Mouse (Mus musculus) ES-CJ7 (cell line): ENCODE data around the gene Rnf207.

Experiments
- DNase-seq: peaks from one replicate; pipeline ENCODE4 v3.0.0; 2011; ENCODE audit warnings: low read depth, low spot score

Rnf207 gene

DNA sequence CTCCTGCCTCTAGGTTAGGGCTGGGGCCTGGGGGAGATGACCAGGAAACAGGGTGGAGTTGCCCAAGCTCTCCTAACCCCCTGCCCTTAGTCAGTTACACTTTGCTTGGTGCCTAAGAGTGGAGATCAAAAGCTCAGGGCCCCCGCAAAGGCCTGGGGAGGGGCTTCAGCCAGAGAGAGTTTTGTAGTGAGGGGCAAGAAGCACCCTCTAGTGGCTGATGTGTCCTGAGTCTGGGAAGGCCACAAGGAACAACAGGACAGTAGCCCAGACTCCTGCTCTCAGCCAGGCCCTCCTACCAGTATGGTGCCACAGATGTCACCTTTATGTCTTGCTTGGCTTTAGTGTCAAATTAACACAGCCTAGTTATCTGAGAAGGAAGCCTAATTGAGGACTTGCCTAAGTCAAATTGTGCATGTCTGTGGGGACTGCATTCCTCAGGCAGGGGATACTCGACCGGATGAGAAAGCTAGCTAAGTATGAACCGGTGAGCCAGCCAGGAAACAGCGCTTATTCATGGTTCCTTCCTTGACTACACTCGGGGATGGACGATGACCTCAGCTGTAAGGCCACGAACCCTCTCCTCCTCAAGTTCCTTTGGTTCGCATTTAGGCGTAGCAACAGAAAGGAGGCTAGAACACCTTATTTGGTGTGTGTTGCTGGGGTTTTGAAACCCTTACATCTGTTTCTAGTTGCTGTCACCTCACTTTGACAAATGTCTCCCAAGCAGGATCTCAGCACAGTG, 24.4 kb downstream of the Rnf207 start:
- DNase-seq = peak; percentile 58

DNA sequence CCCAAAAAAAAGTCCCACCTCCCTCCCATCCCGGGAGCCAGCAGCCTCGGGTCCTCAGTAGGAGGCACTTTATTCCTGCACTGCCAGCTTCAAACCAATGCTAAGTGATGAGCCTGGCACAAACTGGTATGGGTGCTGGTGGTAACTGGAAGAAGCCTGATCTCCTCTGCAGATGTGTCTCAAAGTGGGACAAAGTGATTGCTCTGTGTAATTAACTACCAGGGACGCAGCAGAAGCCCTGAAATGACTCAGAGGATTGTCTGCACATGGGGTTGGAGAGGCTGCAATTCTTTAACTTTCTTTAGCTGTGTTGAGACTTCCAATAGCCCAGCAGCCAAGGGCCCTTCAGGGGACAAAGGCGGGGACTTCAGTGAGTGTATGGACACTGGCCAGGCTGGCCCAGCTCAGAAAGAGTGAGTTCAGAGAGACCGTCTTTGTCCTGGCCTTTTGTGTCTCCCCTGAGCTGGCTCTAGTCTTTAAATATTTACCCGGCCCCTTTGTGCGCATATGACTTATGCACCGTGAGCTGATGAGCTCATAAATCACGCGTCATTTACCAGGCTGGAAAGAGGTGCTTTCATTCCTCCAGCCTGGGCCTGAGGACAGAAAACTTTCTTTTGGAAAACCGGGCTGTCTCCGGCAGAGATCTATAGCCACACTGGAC, 26.6 kb downstream of the Rnf207 start:
- DNase-seq = no peak

DNA sequence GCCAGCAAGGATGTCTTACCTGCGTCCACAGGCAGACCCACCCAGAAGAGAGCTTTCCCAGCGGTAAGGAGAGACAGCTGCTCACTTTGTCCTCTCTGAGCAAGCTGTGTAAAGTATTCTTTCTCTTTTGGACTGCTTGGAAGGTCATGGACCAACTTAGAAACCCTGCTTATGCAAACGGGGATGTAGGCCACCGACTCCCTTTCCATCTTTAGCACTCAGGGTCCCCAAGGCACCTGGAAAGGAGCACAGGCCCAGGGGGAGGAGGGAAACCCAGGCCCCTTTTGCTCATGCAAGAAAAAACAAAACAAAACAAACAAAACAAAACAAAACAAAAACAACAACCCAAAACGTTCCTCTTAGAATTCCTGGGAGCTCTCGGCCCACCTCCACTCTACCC, 27.2 kb downstream of the Rnf207 start, which contains the start of gene Hes3:
Gene Hes3, minus strand, starts transcription at position 101 of the 400 bp plus-strand sequence.
- no peak for DNase-seq

DNA sequence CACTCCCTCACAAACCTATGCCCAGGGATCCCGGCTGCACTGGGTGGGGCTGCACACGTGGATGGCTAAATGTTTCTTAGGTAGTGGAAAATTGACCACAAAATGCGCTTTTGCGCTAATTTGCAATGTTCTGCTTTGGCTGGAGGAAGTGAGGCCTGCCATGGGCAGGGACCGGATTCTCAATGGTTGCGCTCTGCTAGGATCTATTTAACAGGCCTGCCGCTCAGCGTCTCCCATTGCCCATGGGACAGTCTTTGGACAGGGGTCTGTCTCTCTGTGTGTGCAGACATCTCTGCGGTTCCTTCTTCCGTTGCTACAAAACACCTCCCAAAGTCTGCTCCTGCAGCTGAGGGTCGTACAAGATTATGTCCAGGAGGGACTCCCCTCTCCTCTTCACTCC, 27.8 kb downstream of the Rnf207 start:
- DNase-seq = no peak

DNA sequence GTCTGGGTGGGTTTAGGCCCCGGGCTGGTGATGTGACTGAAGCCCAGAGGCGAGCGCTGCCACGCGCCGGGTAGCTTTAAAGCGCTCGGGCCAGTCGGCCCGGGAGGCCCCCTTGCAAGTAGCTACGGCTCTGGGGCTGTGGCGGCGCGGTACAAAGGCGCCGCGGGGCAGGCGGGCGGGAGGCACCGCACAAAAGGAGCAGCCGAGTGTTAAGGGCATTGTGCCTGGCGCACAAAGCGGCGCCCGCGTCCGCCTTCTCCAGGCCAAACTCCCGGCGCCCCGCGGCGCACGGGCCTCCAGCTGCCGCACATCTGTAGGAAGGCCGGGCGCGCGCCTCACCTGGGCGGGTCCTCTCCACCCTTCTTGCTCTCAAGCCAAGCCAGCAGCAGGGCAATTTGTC, 28.4 kb downstream of the Rnf207 start:
- DNase-seq = peak; percentile 84

DNA sequence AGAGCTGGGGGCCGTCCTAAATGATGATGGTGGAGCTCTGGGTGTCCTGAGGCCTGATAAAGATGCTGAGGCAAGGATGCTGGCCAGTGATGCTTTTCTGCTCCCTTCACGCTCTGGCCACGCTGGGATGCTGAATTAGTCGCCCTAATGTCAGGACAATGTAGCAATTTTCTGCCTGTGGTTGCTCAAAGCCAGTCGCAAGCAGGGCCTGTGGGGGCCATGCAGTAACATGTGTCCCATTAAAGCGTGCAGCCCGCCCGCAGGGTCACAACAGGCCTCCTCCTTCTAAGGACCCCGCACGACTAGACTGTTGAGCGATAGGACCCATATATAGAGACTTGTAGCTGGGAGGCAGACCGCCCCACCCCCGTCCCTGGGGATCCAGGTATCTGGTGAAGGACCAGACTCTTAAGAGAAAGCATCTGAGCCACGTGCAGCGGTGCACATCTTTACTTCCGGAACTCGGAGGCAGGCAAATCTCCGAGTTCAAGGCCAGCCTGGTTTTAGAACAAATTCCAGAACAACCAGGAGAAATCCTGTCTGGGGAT, 30.3 kb downstream of the Rnf207 start:
- DNase-seq = no peak

DNA sequence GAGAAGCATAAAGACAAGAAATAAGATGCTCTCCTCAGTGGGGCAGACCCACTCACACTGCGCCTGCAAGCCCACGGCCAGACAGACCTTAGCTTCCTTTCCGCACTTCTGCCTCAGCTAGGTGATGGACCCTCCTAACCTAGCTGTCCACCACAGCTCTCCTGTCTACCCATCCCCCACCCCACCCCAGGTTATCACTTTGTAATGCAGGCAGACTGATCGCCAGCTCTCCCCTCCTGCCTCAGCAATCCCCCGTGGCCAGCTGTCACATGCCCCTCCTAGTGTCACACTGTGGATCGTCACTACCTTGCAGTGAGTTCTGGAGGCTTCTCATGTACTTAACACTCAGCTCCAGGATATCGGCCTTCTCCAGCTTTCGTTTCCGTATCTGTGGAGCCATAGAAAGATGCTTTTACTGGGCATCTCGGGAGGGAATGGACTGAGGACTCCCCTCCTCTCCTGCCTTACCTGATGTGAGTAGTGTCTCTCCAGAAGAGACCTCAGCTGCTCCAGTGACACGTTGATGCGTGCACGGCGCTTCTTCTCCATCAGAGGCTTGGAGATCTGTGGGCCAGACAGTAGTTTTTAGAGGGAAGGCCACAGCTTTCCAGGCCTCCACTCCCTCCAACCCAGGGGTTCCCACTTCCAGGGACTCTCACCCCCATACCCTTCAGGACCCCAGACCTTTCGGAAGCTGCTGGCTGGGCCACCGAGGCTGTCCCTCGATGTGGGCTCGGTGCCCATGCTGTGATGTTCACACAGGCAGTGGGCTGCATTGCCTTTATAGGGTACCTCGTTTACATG, 31.3 kb downstream of the Rnf207 start:
- no peak for DNase-seq

DNA sequence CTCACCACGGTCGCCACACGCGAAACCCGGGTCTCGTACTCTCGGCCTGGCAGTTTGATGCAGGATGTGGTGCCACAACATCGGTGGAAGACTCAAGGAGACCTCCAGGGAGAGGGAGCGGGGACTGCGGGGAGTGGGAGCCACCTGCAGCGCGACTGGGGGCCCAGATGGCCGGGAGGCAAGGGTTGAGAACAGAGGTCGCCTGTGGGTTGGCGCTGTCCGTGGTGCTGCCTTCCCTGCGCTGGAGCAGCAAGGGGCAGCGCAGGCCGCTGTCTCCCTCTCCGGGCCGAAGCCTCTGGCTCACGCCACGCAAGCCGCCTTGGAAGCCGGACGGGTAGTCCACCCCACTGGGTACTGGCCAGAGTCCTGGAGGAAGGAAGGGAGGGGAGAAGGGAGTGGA, 31.9 kb downstream of the Rnf207 start:
- peak; percentile 65 for DNase-seq

DNA sequence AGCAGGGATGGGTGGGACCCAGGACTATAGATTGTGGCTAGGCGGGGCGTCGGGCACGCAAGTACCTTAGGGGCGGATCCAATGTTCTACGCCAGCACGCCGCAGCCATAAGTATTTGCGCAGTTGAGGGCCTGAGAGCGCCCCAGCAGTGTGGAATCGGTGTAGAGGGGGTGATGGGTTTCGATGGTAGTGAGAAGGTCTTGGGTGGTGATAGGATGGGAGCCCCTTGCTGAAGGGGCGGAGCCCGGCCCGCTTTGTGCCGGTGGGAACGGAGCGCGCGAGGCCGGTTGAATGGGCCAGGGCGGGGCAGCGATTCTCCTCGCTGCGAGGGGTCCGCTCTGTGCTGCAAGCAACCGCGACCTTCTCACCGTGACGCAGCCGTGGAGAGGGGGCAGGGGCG, 32.6 kb downstream of the Rnf207 start:
- DNase-seq = peak; percentile 83

DNA sequence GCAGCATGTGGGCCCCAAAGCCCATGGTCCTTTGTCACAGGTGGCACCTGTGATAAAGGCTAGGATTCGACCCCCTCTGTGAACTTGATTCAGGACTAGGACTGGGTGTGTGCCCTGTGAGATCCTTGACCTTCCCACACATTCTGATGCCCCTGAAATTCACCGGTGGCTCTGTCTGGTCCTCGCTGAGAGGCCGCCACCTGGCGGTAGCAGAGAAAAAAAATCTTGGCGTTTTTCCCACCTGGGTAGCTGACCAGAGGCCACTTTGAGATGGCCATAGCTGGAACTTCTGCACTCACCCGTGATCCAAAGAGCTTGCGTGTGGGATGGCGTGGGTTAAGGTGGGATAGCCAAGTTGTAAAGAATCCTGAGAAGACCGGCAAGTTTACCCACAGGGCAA, 33.3 kb downstream of the Rnf207 start:
- DNase-seq = peak; percentile 60

DNA sequence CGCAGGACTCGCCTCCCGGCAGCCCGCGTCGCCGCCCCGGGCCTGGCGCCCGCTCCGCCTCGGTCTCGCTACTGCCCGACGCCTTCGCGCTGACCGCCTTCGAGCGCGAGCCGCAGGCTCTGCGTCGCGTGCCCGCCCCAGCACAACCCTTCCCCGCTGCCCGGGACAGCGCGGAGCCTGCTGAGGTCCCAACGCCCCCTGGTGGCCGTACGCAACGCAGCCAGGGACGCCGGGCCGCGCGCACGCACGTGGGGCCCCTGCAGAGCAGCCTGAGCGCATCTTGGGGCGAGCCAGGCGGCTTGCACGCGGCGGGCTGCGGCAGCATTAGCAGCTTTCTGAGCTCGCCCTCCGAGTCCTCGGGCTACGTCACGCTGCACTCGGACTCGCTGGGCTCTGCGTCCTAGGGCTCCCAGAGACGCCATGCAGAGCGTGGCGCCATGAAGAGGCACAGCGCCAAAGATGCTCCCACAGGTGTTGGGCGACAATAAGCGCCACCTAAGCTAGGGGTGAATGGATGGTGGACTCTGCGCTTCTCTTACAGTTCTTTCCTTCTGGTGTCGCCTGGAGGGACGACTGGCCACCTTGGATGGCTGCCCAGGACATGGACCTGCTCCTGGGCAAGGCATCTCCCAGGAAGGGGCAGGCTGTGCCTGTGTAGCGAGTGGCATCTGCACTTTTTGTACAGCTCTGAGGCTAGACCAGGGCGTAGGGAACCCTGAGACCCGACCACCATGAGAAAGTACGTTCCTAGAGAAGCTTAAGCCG, 35.4 kb downstream of the Rnf207 start:
- DNase-seq = peak; percentile 77

DNA sequence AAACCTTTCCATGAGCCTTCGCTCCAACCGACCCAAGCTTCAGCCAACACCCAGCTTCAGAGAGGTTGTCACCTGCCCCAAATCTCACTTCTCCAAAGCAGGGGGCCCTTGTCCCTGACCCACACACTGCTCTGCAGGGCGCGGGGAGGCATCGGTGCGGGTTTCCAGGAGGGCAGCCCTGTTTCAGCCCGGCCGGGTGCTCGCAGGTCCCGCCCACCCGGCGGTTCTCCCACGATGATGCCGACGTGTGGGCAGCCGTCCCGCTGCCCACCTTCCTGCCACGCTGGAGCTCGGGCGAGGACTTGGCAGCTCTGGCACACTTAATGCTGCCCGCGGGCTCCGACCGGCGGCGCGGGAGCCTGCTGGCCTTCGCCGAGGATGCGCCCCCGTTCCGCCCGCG, 36.1 kb downstream of the Rnf207 start:
- DNase-seq = no peak

DNA sequence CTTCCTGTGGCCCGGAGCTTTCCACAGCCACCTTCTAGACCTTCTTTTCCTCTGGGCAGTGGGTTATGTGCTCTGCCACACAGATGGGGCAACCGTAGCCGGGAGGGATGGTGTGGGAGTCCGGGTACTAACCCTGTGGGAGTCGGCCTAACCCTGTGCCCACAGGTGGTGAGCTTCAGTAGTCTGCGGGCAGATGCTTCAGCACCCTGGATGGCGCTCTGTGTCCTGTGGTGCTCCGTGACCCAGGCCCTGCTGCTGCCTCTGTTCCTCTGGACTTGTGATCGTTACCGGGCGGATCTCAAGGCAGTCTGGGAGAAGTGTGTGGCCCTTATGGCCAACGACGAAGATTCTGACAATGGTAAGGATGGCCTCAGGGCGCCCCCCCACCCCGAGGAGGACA, 37.2 kb downstream of the Rnf207 start:
- DNase-seq = no peak

DNA sequence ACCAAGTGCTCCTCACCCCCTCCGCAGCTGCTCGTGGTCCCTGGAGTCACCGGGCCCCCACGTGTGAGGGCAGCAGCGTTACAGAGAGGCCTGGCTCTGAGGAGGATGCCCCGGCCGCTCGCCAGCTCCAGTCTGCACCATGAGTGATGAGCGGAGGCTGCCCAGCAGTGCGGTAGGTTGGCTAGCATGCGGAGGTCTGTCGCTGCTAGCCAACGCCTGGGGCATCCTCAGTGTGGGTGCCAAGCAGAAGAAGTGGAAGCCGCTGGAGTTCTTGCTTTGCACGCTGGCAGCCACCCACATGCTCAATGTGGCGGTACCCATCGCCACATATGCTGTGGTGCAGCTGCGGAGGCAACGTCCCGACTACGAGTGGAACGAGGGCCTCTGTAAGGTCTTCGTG, 39.8 kb downstream of the Rnf207 start:
- DNase-seq = no peak

DNA sequence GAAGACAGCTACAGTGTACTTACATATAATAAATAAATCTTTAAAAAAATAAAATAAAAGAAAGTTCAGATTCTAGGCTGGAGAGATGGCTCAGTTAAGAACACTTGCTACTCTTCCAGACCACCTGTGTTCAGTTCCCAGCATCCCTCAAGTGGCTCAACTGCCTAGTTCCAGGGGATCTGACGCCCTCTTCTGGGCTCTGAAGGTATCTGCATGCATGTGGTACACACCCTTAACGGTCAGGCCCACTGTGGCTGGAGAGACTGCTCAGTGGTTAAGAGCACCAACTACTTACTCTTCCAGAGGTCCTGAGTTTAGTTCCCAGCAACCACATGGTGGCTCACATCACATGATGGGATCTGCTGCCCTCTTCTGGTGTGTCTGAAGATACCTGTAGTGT, 40.9 kb downstream of the Rnf207 start:
- DNase-seq = peak; percentile 83

DNA sequence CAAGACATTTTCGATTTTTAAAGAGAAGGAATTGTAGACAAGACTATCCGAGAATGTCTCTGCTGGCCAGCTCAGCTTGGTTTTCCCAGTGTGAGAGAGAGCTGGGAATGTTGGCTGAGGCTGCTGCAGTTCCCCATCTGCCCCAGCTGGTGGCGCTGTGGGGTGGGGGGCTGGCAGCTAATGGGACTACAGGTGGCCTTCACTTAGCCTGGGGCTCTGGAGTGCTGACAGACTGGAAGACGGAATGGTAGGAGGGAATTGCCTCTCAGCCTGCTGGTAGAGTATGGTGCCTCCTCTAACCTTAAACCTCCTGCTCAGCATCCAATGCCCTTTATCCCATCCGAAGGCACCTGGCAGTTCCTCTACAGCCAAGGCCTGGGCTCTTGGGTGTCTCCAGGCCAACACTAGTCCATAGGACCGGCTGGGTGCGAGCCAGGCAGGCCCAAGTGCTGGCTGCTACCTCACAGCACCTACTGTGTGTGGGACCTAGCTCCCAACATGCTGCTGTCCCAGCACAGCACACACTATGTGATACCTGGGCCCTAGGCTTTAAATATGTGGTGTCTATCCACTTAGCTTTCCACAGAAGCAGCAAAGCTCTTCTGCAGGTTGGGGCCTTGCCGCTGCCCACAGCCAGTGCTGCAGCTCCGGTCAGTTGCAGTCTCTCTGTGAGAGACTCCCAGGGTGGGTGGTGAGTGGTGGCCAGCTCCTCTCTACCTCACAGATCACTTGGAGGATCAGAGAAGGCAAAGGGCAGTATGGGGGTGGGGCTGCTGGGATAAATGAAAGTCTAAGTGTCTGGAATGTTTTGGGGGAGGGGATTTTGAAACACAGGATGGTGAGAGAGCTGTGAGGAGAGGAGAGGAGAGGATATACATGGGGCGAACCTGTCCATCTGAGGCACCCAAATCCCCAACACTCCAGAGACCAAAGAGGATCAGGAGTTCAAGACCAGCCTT, 42.1 kb downstream of the Rnf207 start:
- DNase-seq = peak; percentile 75

DNA sequence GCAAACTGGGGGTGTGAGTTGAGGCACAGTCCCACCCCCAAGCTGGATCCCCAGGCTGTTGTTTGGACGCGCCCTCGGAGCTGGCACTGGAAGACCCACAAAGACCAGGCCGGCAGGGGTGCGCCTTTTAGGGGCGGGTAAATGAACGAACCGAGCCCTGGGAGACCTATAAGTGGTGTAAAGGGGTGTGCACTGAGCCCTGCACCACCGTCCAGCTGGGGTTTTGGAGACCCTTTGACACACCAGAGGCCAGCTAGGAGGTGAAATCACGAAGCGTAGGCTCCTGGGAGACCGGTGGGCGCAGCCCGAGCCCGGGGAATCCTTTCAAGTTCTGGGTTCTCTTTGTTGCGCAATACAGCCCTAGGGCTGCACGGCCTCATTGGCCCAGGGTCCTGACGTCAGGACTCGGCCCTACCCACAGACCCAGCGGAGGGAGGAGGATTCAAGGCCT, 44.1 kb downstream of the Rnf207 start:
- peak; percentile 62 for DNase-seq

DNA sequence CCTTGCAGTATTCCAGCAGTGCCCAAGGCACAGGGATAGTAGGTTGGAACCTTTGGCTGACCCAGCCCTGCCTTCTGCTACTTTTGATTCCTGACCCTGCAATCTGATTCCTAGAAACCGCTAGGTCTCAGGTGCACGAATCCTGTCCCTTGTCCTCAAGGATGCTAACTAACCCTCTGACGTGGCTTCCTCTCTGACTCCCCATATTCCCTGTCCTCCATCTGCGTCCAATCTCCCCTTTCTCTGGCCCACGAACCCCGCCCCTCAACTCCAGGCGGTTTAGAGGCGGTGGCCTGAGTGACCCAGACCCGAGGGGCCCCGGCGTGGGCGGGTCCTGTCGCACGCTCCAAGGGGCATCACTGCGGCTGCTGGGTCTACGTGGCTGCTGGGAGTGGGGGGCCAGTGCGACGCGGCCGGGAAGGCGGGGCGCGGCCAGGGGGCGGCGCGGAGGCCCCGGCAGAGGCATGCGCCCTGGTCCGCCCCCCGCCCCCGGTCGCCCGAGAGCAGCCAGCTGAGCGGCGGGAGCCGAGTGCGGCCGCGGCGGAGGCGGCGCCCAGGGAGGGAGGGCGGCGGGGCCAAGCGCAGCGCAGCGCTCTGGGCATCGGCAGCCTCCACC, 45.1 kb downstream of the Rnf207 start, which contains the start of gene Gpr153:
Gene Gpr153, plus strand, starts transcription at position 612 of the 616 bp plus-strand sequence.
- DNase-seq = peak; percentile 54

DNA sequence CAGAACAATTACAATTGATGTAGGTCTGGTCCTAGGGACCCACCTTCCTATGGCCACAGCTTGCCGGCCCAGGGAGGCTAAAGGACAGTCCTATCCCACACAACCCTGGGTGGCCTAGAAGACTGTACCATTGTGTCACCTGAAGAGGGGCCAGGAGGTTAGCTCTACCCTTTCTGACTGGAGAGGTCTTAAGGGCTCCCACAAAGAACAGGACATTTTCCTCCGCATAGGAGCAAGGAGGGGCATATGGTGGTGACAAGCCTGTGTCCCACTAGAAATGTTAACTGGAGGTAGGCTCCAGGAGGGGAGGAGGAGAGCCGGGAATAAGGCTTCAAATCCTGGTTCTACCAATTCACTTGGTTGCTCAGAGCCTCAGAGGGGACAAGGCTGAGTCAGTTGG, 45.6 kb downstream of the Rnf207 start:
- no peak for DNase-seq
